Mouse (Mus musculus) gastrocnemius, adult 2 months (tissue): ENCODE results near the gene Zfyve21. TPM values are rescaled to one million over a fixed set of nuclear protein-coding genes. Genes with fewer than 3 reads are reported as not detected.

Experiments used
- DNase-seq: peaks from one replicate; pipeline ENCODE4 v3.0.0; 2022
- H3K27ac ChIP-seq: fragments of 200-600 bp; 2 replicates; pipeline ENCODE4 v1.8.1; 2022; ENCODE audit warnings: mild to moderate bottlenecking
- H3K4me3 ChIP-seq: fragments of 200-600 bp; 2 replicates; pipeline ENCODE4 v1.8.1; 2022; ENCODE audit warnings: mild to moderate bottlenecking, moderate library complexity
- CTCF ChIP-seq: fragments of 200-600 bp; IDR thresholded peaks from 2 replicates; pipeline ENCODE4 v1.8.1; 2022; ENCODE audit warnings: antibody characterized with exemption, mild to moderate bottlenecking, moderate library complexity
- intact Hi-C: fragments of 180-260 bp; cut with DNase I; formaldehyde crosslinking; loops from one replicate; pipeline ENCODE4 v1.15.1; 2025
- total RNA-seq, 2 experiments: library from RNA; stranded (reverse); gene quantifications; 2 replicates each; pipeline ENCODE4 v1.2.3; 2021

Zfyve21 gene
- total RNA-seq, 2 experiments from 2014 or later: 15.6 to 18.0 TPM

GRCm38 (mm10) chr12:111853546-111853945 is 39.6 kb downstream of the Zfyve21 start:
- no peak for DNase-seq
- TF ChIP-seq CTCF: no peak
- no peak overlapping the region for H3K4me3 ChIP-seq
- intact Hi-C loops: no loop called here
- H3K27ac ChIP-seq: 0 out of 2 replicates have a peak overlapping the region, but pooled peaks have one; percentile 13

DNA sequence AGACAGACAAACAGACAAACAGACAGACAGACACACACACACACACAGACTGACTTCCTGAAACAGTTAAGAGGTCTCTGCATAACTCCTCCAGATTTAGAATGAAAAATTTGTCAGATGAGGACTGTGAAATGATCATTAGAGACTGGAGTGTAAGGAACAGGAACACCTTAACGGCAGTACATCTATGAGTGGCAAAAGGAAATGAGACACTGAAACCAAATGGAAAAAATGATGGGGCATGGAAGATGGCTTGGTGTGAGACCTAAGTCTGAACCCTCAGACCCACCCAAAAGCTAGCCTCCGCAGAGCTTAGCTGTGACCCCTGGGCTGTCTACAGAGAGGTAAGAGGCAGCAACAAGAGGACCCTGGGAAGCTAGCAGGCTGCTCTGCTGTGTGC is 41.5 kb downstream of the Zfyve21 start:
- TF ChIP-seq CTCF: no peak
- intact Hi-C loops: no loop called here
- no peak for DNase-seq

GRCm38 (mm10) chr12:111864206-111864824 is 50.3 kb downstream of the Zfyve21 start:
- H3K4me3 ChIP-seq: no peak overlapping the region
- TF ChIP-seq CTCF: no peak
- H3K27ac ChIP-seq: no peak overlapping the region
- intact Hi-C loops: no loop called here
- no peak for DNase-seq

More for the DNA sequence above, 41.5 kb downstream of the Zfyve21 start:
- no peak overlapping the region for H3K27ac ChIP-seq
- H3K4me3 ChIP-seq: no peak overlapping the region

DNA sequence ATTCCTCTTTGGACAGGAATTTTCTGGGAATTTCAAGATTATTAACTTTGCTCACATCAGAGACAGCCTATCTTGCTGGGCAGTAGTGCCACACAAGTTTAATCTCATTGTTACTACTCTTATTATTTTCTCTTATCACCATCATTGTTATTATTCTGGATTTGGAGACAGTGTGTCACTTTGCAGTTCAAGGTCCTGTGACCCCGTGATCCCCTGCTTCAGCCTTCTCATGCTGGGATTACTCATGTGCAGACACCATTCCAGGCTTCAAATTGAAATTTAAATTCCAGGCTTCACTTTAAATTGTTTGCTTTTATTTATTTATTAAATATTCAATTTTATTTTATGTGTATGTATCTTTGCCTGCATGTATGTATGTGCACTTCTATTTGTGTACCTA is 55.8 kb downstream of the Zfyve21 start:
- intact Hi-C loops: no loop called here
- no peak overlapping the region for H3K4me3 ChIP-seq
- H3K27ac ChIP-seq: no peak overlapping the region
- TF ChIP-seq CTCF: no peak
- DNase-seq: no peak

DNA sequence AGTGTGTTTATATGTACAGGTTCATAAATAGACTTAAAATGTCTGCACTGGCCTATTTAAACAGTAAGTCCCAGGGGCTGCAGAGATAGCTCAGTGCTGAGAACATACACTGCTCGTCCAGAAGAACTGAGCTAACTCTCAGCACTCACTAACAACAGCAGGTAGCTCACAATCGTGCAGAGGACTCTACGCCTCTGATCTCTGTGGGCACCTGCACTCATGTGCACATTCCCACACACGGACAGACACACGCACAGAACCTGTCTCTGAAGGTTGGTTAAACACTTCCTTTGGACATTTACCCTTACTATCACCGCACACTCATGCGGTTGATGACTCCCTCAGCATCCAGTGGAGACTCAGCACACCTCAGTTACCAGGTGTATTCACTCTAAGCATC is 56.8 kb downstream of the Zfyve21 start:
- no peak for TF ChIP-seq CTCF
- Histone ChIP-seq H3K27ac (no peak overlapping the region), H3K4me3 (no peak overlapping the region)
- intact Hi-C loops: no loop called here
- DNase-seq: no peak

- H3K27ac ChIP-seq: no peak overlapping the region
- intact Hi-C loops: no loop called here
- no peak for DNase-seq
- no peak overlapping the region for H3K4me3 ChIP-seq
- TF ChIP-seq CTCF: no peak
Measured at GRCm38 (mm10) chr12:111872079-111872478, 58.1 kb downstream of the Zfyve21 start.

DNA sequence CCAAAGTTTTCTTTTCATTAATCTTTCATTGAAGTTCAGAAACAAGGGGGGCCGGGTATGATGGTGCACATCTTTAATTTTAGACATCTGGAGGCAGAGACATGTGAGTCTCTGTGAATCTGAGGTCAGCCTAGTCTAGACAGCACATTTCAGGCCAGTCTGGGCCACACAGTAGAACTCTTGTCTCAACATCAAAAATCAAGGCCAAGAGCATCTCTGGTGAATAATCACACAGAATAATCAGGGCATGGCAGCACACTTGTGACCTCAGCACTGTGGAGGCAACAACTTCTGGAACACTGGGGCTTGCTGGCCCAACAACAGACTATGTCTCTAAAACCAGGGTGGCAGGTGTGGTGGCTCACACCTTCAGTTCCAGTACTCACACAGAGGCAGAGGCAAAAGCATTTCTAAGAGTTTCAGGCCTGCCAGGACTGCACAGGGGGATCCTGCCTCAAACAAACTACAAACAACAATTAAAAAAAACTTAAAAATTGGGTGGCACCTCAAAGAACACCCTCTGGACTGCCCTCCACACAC is 60.7 kb downstream of the Zfyve21 start:
- no peak overlapping the region for H3K4me3 ChIP-seq

DNA sequence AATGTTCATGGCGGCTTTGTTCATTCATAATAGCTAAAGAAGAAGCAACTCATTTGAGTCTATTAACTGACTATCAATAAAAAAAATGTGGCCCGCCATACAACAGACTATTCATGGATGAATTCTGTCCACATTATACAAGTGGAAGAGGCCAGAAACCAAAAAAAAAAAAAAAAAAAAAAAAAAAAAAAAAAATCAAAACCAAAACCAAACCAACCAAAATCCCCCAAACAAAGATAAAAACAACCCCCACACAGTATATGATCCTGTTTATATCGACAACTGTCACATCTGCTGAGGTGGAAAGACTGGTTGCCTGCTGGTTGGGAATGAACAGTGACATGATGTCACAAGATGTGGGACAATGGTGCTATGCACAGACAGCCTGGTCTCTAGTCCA is 61.5 kb downstream of the Zfyve21 start:
- H3K27ac ChIP-seq: no peak overlapping the region
- intact Hi-C loops: no loop called here
- no peak for TF ChIP-seq CTCF
- H3K4me3 ChIP-seq: no peak overlapping the region
- DNase-seq: no peak

More for the DNA sequence above, 60.7 kb downstream of the Zfyve21 start:
- DNase-seq: no peak
- intact Hi-C loops: no loop called here
- TF ChIP-seq CTCF: no peak
- no peak overlapping the region for H3K27ac ChIP-seq

- peak; percentile 88 for TF ChIP-seq CTCF
- H3K27ac ChIP-seq: no peak overlapping the region
- H3K4me3 ChIP-seq: no peak overlapping the region
- intact Hi-C loops: loop anchor here (1.0 kb wide), 2 partner anchors 68 to 123 kb away; no protein-coding TSS in a partner anchor
- peak; percentile 88 for DNase-seq
Measured at GRCm38 (mm10) chr12:111878213-111878612, 64.2 kb downstream of the Zfyve21 start.

Other genes with a start within 250 kb of the Zfyve21 start
- 10 to 100 TPM; 48.2 to 60.7 TPM for gene Mark3, start 239.6 kb upstream of the Zfyve21 start, total RNA-seq
- 10 to 100 TPM in 1 of 2 experiments, 1 to 10 TPM in 1; 6.7 to 10.8 TPM for gene Ckb, start 141.8 kb upstream of the Zfyve21 start, total RNA-seq
- 1 to 10 TPM; 3.1 to 3.8 TPM for gene Trmt61a, start 136.1 kb upstream of the Zfyve21 start, total RNA-seq
- 10 to 100 TPM; 14.7 to 19.2 TPM for gene Bag5, start 100.9 kb upstream of the Zfyve21 start, total RNA-seq
- 10 to 100 TPM; 37.4 to 46.7 TPM for gene Apopt1, start 100.9 kb upstream of the Zfyve21 start, total RNA-seq
- 10 to 100 TPM; 61.5 to 75.9 TPM for gene Klc1, start 55.3 kb upstream of the Zfyve21 start, total RNA-seq
- under 1 TPM in 1 of 2 experiments, not detected in 1; 0.47 TPM for gene Xrcc3, start 297 bp upstream of the Zfyve21 start, total RNA-seq
- gene Ppp1r13b, start 93.9 kb downstream of the Zfyve21 start, total RNA-seq: 1 to 10 TPM; 6.7 to 7.1 TPM
- gene Atp5mpl, start 152.8 kb downstream of the Zfyve21 start, total RNA-seq: 100 to 1,000 TPM; 684 to 874 TPM
- gene Tdrd9, start 157.4 kb downstream of the Zfyve21 start, total RNA-seq: under 1 TPM; 0.20 to 0.41 TPM
- gene Rd3l, start 167.1 kb downstream of the Zfyve21 start, total RNA-seq: not detected